Comparison of ENCODE assay signal across 9 mouse cellular contexts in genomic region chr2:30239777-30240176, GRCm38 (mm10). TPM values are rescaled to one million over a fixed set of nuclear protein-coding genes. Genes with fewer than 3 reads are reported as not detected.
A peak's percentile ranks its signal among the peaks of the same experiment; 100 is the strongest.
DNase-seq lines count a peak whose midpoint lies in the region; ATAC-seq lines count a peak whose summit lies in the region.
"Had no signal": no experiment of that assay in that cellular context is flagged by ENCODE, and none has a peak within 500 bp of the region (broad histone marks: within the 10 kb centered on the region; RNA-seq: fewer than 3 reads in every experiment).

No protein-coding gene starts in this region.

- no peak for ATAC-seq in midbrain, embryonic 12.5 days (ENCODE audit: low FRiP score, low read depth)
- no peak for ATAC-seq in inflammation-experienced regulatory T-cells, adult 6 months
- no peak for ATAC-seq in activated CD4-positive, CD25-positive, alpha-beta regulatory T cell, adult 4 months

- no peaks in the 10 kb centered on the region for H3K9me3 ChIP-seq in midbrain, embryonic 12.5 days

- peaks cover 50% of the 10 kb centered on the region for H3K36me3 ChIP-seq in midbrain, embryonic 12.5 days

- H3K4me1 ChIP-seq in midbrain, embryonic 12.5 days, result peaks cover 23% of the 10 kb centered on the region

- no peaks in the 10 kb centered on the region for H3K27me3 ChIP-seq in midbrain, embryonic 12.5 days

- 88% methylated on average over 4 of the region's 4 CpGs for WGBS in midbrain, embryonic 12.5 days

- peak; percentile 40 for DNase-seq in spleen, adult 12 weeks (ENCODE audit: low spot score)
- no peak for DNase-seq in spleen, adult 18-20 months
- peak; percentile 71 for DNase-seq in heart, postnatal 25 days (ENCODE audit: low spot score)
- DNase-seq in kidney, postnatal 4 days, result peak; percentile 61 to 70
- DNase-seq in gastrocnemius, postnatal 10 days, result no peak

- H3K4me3 ChIP-seq in midbrain, embryonic 12.5 days, result 0 out of 2 replicates have a peak overlapping the region, but pooled peaks have one; percentile 3

- no peak overlapping the region for H3K27ac ChIP-seq in midbrain, embryonic 12.5 days (replicated peaks)

- intact Hi-C loops in heart, postnatal 25 days (cut with DNase I), result no loop called here

- H3K9ac ChIP-seq in midbrain, embryonic 12.5 days (replicated peaks), result peak overlapping the region; percentile 86

- no peak overlapping the region for H3K4me2 ChIP-seq in midbrain, embryonic 12.5 days (replicated peaks)

RNA-seq across cellular contexts. Expression of gene Gm28035, which starts 0.6 kb away (rescaled TPM):
- total RNA-seq in heart, postnatal 25 days (2021), result 1 to 10 TPM; 3.7 to 4.4 TPM
- polyA plus RNA-seq in midbrain, embryonic 12.5 days (2016; fragmentation: Nextera tagmentation; extraction: Ambion mirVana), result 0.39 and 0.51 TPM in 2 replicates
- under 1 TPM in 2 of 3 experiments, not detected in 1; 0.16 to 0.17 TPM for polyA plus RNA-seq in inflammation-experienced regulatory T-cells, adult 6 months (2017; shearing (Covaris generic))
- total RNA-seq in gastrocnemius, postnatal 10 days (2021), result under 1 TPM; 0.42 to 0.86 TPM
- not detected for polyA plus RNA-seq in activated CD4-positive, CD25-positive, alpha-beta regulatory T cell, adult 4 months (2017; shearing (Covaris generic))

RNA-seq across cellular contexts. Expression of gene Lrrc8a, which starts 2.3 kb away (rescaled TPM):
- 10 to 100 TPM; 58.2 to 66.7 TPM for total RNA-seq in heart, postnatal 25 days (2021)
- 40.3 and 46.7 TPM in 2 replicates for polyA plus RNA-seq in midbrain, embryonic 12.5 days (2016; fragmentation: Nextera tagmentation; extraction: Ambion mirVana)
- 10 to 100 TPM; 25.6 to 36.7 (median 33.1) TPM for polyA plus RNA-seq in inflammation-experienced regulatory T-cells, adult 6 months (2017; shearing (Covaris generic))
- total RNA-seq in gastrocnemius, postnatal 10 days (2021), result 10 to 100 TPM; 21.2 to 22.1 TPM
- 10 to 100 TPM; 34.4 to 38.4 TPM for polyA plus RNA-seq in activated CD4-positive, CD25-positive, alpha-beta regulatory T cell, adult 4 months (2017; shearing (Covaris generic))

RNA-seq across cellular contexts. Expression of gene Phyhd1, which starts 26.2 kb away (rescaled TPM):
- 100 to 1,000 TPM in 1 of 2 experiments, 10 to 100 TPM in 1; 94.8 to 104 TPM for total RNA-seq in heart, postnatal 25 days (2021)
- polyA plus RNA-seq in midbrain, embryonic 12.5 days (2016; fragmentation: Nextera tagmentation; extraction: Ambion mirVana), result 4.4 and 7.1 TPM in 2 replicates
- 1 to 10 TPM; 2.5 to 4.8 (median 4.3) TPM for polyA plus RNA-seq in inflammation-experienced regulatory T-cells, adult 6 months (2017; shearing (Covaris generic))
- total RNA-seq in gastrocnemius, postnatal 10 days (2021), result 10 to 100 TPM; 11.3 to 12.4 TPM
- 1 to 10 TPM; 3.9 to 4.8 TPM for polyA plus RNA-seq in activated CD4-positive, CD25-positive, alpha-beta regulatory T cell, adult 4 months (2017; shearing (Covaris generic))

RNA-seq across cellular contexts. Expression of gene Kyat1, which starts 34.1 kb away (rescaled TPM):
- 10 to 100 TPM; 43.1 to 44.0 TPM for total RNA-seq in heart, postnatal 25 days (2021)
- 12.6 and 12.8 TPM in 2 replicates for polyA plus RNA-seq in midbrain, embryonic 12.5 days (2016; fragmentation: Nextera tagmentation; extraction: Ambion mirVana)
- polyA plus RNA-seq in inflammation-experienced regulatory T-cells, adult 6 months (2017; shearing (Covaris generic)), result 1 to 10 TPM; 6.0 to 8.8 (median 8.2) TPM
- total RNA-seq in gastrocnemius, postnatal 10 days (2021), result 10 to 100 TPM; 13.6 to 16.0 TPM
- polyA plus RNA-seq in activated CD4-positive, CD25-positive, alpha-beta regulatory T cell, adult 4 months (2017; shearing (Covaris generic)), result 1 to 10 TPM; 7.0 to 7.7 TPM

RNA-seq across cellular contexts. Expression of gene Gm28038, which starts 41.1 kb away (rescaled TPM):
- under 1 TPM in 1 of 2 experiments, not detected in 1; 0.91 TPM for total RNA-seq in heart, postnatal 25 days (2021)
- polyA plus RNA-seq in midbrain, embryonic 12.5 days (2016; fragmentation: Nextera tagmentation; extraction: Ambion mirVana), result not detected in 2 replicates
- 1 to 10 TPM in 1 of 3 experiments, not detected in 2; 7.1 TPM for polyA plus RNA-seq in inflammation-experienced regulatory T-cells, adult 6 months (2017; shearing (Covaris generic))
- total RNA-seq in gastrocnemius, postnatal 10 days (2021), result not detected
- polyA plus RNA-seq in activated CD4-positive, CD25-positive, alpha-beta regulatory T cell, adult 4 months (2017; shearing (Covaris generic)), result not detected
- polyA plus RNA-seq: limb, embryonic 11.5 days had no signal

Comparison
In these comparisons a context has a peak if more than half of its experiments do, and no peak if none do; other contexts are left out.
1. DNase-seq: peak in spleen, adult 12 weeks (single experiment), heart, postnatal 25 days (single experiment) and kidney, postnatal 4 days (2 of 2); none in spleen, adult 18-20 months (0 of 2) and gastrocnemius, postnatal 10 days (single experiment).